ENCODE assay signal across 21 mouse cellular contexts in genomic region chr2:55687345-55687744, GRCm38 (mm10).
"Had no signal": no experiment of that assay in that cellular context is flagged by ENCODE, and none has a peak within 500 bp of the region (broad histone marks: within the 10 kb centered on the region; RNA-seq: fewer than 3 reads in every experiment).

No protein-coding gene starts in this region.

- H3K27ac ChIP-seq: kidney, postnatal 0 days; layer of hippocampus, adult 2 months; left cerebral cortex, adult 2 months; liver, embryonic 15.5 days; macrophage; midbrain, embryonic 13.5 days; stomach, postnatal 0 days had no signal

- DNase-seq: kidney, adult 2 months; kidney, postnatal 25 days; layer of hippocampus, adult 9-11 months; layer of hippocampus, postnatal 36 days; lung, adult 2 months; lung, postnatal 14 days; right cerebral cortex, adult 18-20 months; right cerebral cortex, postnatal 14 days; right cerebral cortex, postnatal 4 days; thymus, adult 2 months; thymus, postnatal 25 days had no signal

- H3K4me3 ChIP-seq: layer of hippocampus, adult 2 months; left cerebral cortex, adult 2 months; liver, embryonic 15.5 days; midbrain, embryonic 13.5 days had no signal

- H3K9ac ChIP-seq: liver, embryonic 15.5 days; midbrain, embryonic 13.5 days had no signal

- H3K4me2 ChIP-seq: liver, embryonic 15.5 days; midbrain, embryonic 13.5 days had no signal

- H3K4me1 ChIP-seq: liver, embryonic 15.5 days; midbrain, embryonic 13.5 days had no signal

- ATAC-seq: inflammation-experienced regulatory T-cells, adult 6 months; intestine, postnatal 0 days; midbrain, embryonic 13.5 days; midbrain, embryonic 16.5 days had no signal

- H3K36me3 ChIP-seq: liver, embryonic 15.5 days; midbrain, embryonic 13.5 days had no signal

- H3K27me3 ChIP-seq: liver, embryonic 15.5 days; midbrain, embryonic 13.5 days had no signal

- H3K9me3 ChIP-seq: liver, embryonic 15.5 days; midbrain, embryonic 13.5 days had no signal
